Mouse (Mus musculus) midbrain, embryonic 11.5 days (tissue): ENCODE results near the gene Lingo1. TPM values are rescaled to one million over a fixed set of nuclear protein-coding genes. Genes with fewer than 3 reads are reported as not detected.
A peak's percentile ranks its signal among the peaks of the same experiment; 100 is the strongest.

Source experiments
- ATAC-seq: fragments of 200-750 bp; cut with Nextera tagmentation; 2 replicates; pipeline ENCODE4 v1.8.0; 2017; ENCODE audit warnings: moderate TSS enrichment, moderate library complexity; ENCODE audit not compliant: low FRiP score
- DNase-seq: peaks from one replicate; pipeline ENCODE4 v3.0.0; 2015; ENCODE audit warnings: low spot score; ENCODE audit errors: missing footprints
- H3K27ac ChIP-seq: fragments of 300-500 bp; sonication (generic); 2 replicates; pipeline ENCODE4 v1.5.1; 2014; ENCODE audit warnings: low read depth, low read length
- H3K27me3 ChIP-seq: fragments of 300-500 bp; sonication (generic); 2 replicates; pipeline ENCODE4 v1.6.1; 2014; ENCODE audit warnings: mild to moderate bottlenecking, low read length, moderate library complexity, mixed read lengths; ENCODE audit not compliant: control insufficient read depth, insufficient read depth
- H3K36me3 ChIP-seq: fragments of 300-500 bp; sonication (generic); 2 replicates; pipeline ENCODE4 v1.6.1; 2014; ENCODE audit warnings: mild to moderate bottlenecking, low read length, moderate library complexity, mixed read lengths; ENCODE audit not compliant: control insufficient read depth, insufficient read depth
- H3K4me1 ChIP-seq: fragments of 300-500 bp; sonication (generic); 2 replicates; pipeline ENCODE4 v1.6.1; 2014; ENCODE audit warnings: low read length; ENCODE audit not compliant: control insufficient read depth, insufficient read depth
- H3K4me2 ChIP-seq: fragments of 300-500 bp; sonication (generic); 2 replicates; pipeline ENCODE4 v1.6.1; 2014; ENCODE audit warnings: mild to moderate bottlenecking, moderate library complexity
- H3K4me3 ChIP-seq: fragments of 300-500 bp; sonication (generic); 2 replicates; pipeline ENCODE4 v1.5.1; 2014; ENCODE audit warnings: low read depth, low read length
- H3K9ac ChIP-seq: fragments of 300-500 bp; sonication (generic); 2 replicates; pipeline ENCODE4 v1.6.1; 2014; ENCODE audit warnings: low read length
- H3K9me3 ChIP-seq: fragments of 300-500 bp; sonication (generic); 2 replicates; pipeline ENCODE4 v1.6.1; 2016; ENCODE audit warnings: low read length; ENCODE audit not compliant: control insufficient read depth
- WGBS: fragments of 180-500 bp; shearing (Covaris S2); extraction: QIAGEN DNeasy Blood & Tissue Kit; methylation state at CpG from one replicate; pipeline ENCODE4 v1.1.7; 2014; 5-methylcytosine and 5-hydroxymethylcytosine counted together
- polyA plus RNA-seq: library from polyadenylated mRNA; unstranded; fragments of >200 nt; fragmentation: Nextera tagmentation; extraction: Ambion mirVana; gene quantifications from 2 replicates; pipeline ENCODE4 v1.2.1, GENCODE M21; 2014

The Lingo1 gene
- polyA plus RNA-seq, 1 experiment from 2014 or later = 4.3 TPM

GRCm38 (mm10) chr9:56611912-56612797 is 184.1 kb downstream of the Lingo1 start:
- H3K4me1 ChIP-seq = peaks cover 14% of the 10 kb centered on the region
- DNase-seq (peak; percentile 69), ATAC-seq (no peak)
- H3K9ac ChIP-seq = no peak overlapping the region
- H3K36me3 ChIP-seq = no peaks in the 10 kb centered on the region
- H3K9me3 ChIP-seq = no peaks in the 10 kb centered on the region
- no peak overlapping the region for H3K4me2 ChIP-seq
- H3K4me3 ChIP-seq = no peak overlapping the region
- no peak overlapping the region for H3K27ac ChIP-seq
- H3K27me3 ChIP-seq = no peaks in the 10 kb centered on the region; the same call in none of the 2 replicates
- WGBS = 89% methylated on average over 8 of the region's 8 CpGs

GRCm38 (mm10) chr9:56610955-56611354 is 185.3 kb downstream of the Lingo1 start:
- DNase-seq (no peak), ATAC-seq (no peak)
- Histone ChIP-seq H3K4me3 (no peak overlapping the region), H3K27ac (no peak overlapping the region), H3K4me1 (peaks cover 14% of the 10 kb centered on the region), H3K9ac (no peak overlapping the region), H3K36me3 (no peaks in the 10 kb centered on the region), H3K27me3 (no peaks in the 10 kb centered on the region; the same call in none of the 2 replicates), H3K4me2 (no peak overlapping the region), H3K9me3 (no peaks in the 10 kb centered on the region)
- 91% methylated on average over 6 of the region's 6 CpGs for WGBS

GRCm38 (mm10) chr9:56610466-56610865 is 185.8 kb downstream of the Lingo1 start:
- H3K4me3 ChIP-seq = no peak overlapping the region
- no peaks in the 10 kb centered on the region for H3K36me3 ChIP-seq
- H3K27me3 ChIP-seq = no peaks in the 10 kb centered on the region; the same call in none of the 2 replicates
- WGBS = 67% methylated on average over 5 of the region's 5 CpGs
- ATAC-seq = no peak
- no peak overlapping the region for H3K27ac ChIP-seq
- H3K9ac ChIP-seq = no peak overlapping the region
- peaks cover 17% of the 10 kb centered on the region for H3K4me1 ChIP-seq
- peak; percentile 56 for DNase-seq
- no peaks in the 10 kb centered on the region for H3K9me3 ChIP-seq
- no peak overlapping the region for H3K4me2 ChIP-seq

- Histone ChIP-seq H3K9ac (no peak overlapping the region), H3K4me2 (no peak overlapping the region), H3K9me3 (no peaks in the 10 kb centered on the region), H3K27ac (peak overlapping the region; percentile 20; the same call in 1 of the 2 replicates), H3K4me1 (peaks cover 24% of the 10 kb centered on the region), H3K27me3 (no peaks in the 10 kb centered on the region; the same call in none of the 2 replicates), H3K4me3 (no peak overlapping the region), H3K36me3 (no peaks in the 10 kb centered on the region)
- ATAC-seq (peak; percentile 56; the same call in 1 of the 2 replicates), DNase-seq (peak; percentile 86)
- WGBS = 2% methylated on average over 5 of the region's 5 CpGs
These were observed 186.8 kb downstream of the Lingo1 start for GRCm38 (mm10) chr9:56609486-56609885.

GRCm38 (mm10) chr9:56608691-56609351 is 187.4 kb downstream of the Lingo1 start:
- H3K27ac ChIP-seq = peak overlapping the region; percentile 20
- H3K9me3 ChIP-seq = no peaks in the 10 kb centered on the region
- DNase-seq (peak; percentile 84), ATAC-seq (no peak)
- no peak overlapping the region for H3K4me3 ChIP-seq
- peaks cover 24% of the 10 kb centered on the region for H3K4me1 ChIP-seq
- peak overlapping the region; percentile 6; the same call in 1 of the 2 replicates for H3K4me2 ChIP-seq
- 14% methylated on average over 11 of the region's 11 CpGs for WGBS
- H3K36me3 ChIP-seq = no peaks in the 10 kb centered on the region
- no peak overlapping the region for H3K9ac ChIP-seq
- no peaks in the 10 kb centered on the region; the same call in none of the 2 replicates for H3K27me3 ChIP-seq

- H3K4me3 ChIP-seq = no peak overlapping the region
- no peak overlapping the region for H3K4me2 ChIP-seq
- WGBS = 77% methylated on average over 16 of the region's 16 CpGs
- ATAC-seq (no peak), DNase-seq (peak; percentile 83)
- H3K9ac ChIP-seq = no peak overlapping the region
- H3K4me1 ChIP-seq = peaks cover 24% of the 10 kb centered on the region
- no peaks in the 10 kb centered on the region for H3K9me3 ChIP-seq
- H3K27me3 ChIP-seq = no peaks in the 10 kb centered on the region; the same call in none of the 2 replicates
- no peaks in the 10 kb centered on the region for H3K36me3 ChIP-seq
- H3K27ac ChIP-seq = no peak overlapping the region
These were observed 190.1 kb downstream of the Lingo1 start for GRCm38 (mm10) chr9:56606082-56606740.

GRCm38 (mm10) chr9:56605443-56605806 is 190.8 kb downstream of the Lingo1 start:
- ATAC-seq = 0 out of 2 replicates have a peak, but pooled peaks have one; percentile 1
- DNase-seq = peak; percentile 77
- no peaks in the 10 kb centered on the region for H3K9me3 ChIP-seq
- no peak overlapping the region for H3K4me2 ChIP-seq
- H3K36me3 ChIP-seq = no peaks in the 10 kb centered on the region
- no peak overlapping the region for H3K4me3 ChIP-seq
- H3K27ac ChIP-seq = no peak overlapping the region
- H3K27me3 ChIP-seq = no peaks in the 10 kb centered on the region; the same call in none of the 2 replicates
- no peak overlapping the region for H3K9ac ChIP-seq
- H3K4me1 ChIP-seq = peaks cover 24% of the 10 kb centered on the region

- no peak overlapping the region for H3K4me2 ChIP-seq
These were observed 191.3 kb downstream of the Lingo1 start for GRCm38 (mm10) chr9:56604797-56605442.

More at GRCm38 (mm10) chr9:56604797-56605442, 191.3 kb downstream of the Lingo1 start:
- Histone ChIP-seq H3K27me3 (no peaks in the 10 kb centered on the region; the same call in none of the 2 replicates), H3K4me3 (no peak overlapping the region), H3K27ac (no peak overlapping the region), H3K9ac (no peak overlapping the region), H3K36me3 (no peaks in the 10 kb centered on the region), H3K4me1 (peaks cover 24% of the 10 kb centered on the region), H3K9me3 (no peaks in the 10 kb centered on the region)
- ATAC-seq = peak; percentile 78
- DNase-seq = peak; percentile 78
- WGBS = 51% methylated on average over 12 of the region's 12 CpGs
